Mouse (Mus musculus): Measurements from ENCODE around the gene Ibtk. TPM values are rescaled to one million over a fixed set of nuclear protein-coding genes. Genes with fewer than 3 reads are reported as not detected.

The Ibtk gene
- total RNA-seq, 2 experiments from 2014 or later: 22.3 to 24.2 TPM

DNA sequence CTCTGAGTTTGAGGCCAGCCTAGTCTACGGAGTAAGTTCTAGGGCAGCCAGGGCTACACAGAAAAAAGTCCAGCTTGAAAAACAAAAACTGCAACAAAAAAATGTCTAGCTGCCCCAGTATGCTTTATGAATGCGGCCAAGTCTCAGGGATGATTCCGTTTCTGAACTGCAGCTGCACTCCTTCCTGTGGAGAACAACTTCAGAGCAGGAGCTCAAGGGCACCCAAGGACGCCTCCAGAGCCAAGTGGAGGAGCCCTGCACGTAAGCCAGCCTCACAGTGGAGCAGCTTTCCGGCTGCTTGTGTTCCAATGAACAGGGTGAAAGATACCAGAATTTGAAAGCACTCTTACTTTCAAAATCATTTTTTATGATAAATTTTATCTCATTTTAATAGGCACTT is 41.8 kb downstream of the Ibtk start:
- DNase-seq (ENCODE audit: low spot score in 2 of 2): no peak

DNA sequence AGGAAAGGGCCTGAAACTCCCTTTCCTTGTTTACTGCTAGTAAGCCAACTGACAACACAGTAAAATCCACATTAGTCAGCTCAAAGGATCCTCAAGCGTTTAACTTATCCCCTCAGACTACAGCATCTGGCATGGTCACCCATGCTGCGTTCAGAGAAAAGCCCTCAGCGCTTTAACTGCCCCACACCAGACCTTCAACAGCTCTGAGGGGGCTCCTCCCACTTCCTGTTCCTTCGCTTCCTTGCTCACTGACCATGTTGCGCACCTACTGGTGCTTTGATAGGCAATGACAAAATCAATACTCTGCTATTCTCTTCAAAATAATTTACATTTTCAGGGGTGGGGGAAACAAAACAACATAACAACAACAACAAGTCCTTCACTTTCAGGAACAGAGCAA is 47.2 kb downstream of the Ibtk start:
- DNase-seq (ENCODE audit: low spot score in 2 of 2): no peak

DNA sequence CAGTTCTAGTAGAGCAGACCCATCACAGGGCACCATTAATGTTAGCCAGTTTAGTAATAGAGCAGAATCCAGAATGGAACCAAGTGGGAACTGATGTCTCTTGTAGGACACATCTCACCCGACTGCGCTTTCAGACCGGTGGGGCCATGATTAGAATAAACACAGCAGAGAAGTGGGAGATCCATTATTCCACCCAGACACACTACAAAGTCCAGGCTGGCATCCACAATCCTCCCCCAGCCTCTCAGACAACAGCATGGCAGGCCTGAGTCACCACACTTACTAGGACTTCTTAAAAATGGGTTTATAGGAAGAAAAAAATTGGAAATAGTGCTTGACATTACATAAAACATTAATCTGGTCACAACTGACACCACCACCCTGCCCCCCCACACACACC is 53.5 kb downstream of the Ibtk start:
- DNase-seq (ENCODE audit: low spot score in 2 of 2): no peak

DNA sequence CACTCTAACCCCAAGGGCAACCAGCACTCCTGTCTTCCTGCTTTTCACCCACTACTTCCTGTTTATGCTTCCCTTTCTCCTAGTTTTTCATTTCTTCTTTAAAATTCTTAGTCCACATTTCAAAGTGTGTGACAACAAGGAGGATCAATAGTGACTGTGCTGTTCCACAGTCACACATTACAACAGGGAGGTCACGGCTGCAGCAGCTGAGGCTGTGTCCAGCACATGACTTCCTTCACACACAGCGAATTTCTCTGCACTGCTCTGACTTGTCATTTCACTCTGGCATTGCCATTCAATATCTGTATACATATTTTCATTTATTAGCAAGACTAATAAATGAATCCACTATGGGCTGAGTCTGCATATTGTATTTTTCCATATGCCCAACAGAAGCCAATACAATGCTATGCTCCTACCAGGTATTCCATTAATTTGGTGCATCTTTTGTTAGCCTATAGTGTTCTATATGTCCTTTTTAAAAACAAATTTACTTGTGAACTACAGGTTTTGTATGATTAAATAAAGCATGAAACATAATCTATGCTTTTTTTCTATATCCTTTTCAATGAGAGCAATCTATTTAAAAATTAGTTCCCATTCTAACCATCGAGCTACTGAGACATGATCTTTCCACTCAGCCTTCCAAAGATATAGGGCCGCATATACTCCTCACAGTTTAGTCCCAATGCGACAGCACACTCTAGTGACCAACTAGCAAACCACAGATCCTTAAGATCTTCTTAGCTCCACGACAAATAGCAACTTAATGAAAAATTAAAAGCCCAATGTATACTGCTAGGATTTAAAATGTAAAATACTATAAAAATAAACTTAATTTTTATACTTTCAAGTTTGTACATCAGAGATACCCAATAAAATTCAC is 55.7 kb downstream of the Ibtk start:
- no peak for DNase-seq (ENCODE audit: low spot score in 2 of 2)

DNA sequence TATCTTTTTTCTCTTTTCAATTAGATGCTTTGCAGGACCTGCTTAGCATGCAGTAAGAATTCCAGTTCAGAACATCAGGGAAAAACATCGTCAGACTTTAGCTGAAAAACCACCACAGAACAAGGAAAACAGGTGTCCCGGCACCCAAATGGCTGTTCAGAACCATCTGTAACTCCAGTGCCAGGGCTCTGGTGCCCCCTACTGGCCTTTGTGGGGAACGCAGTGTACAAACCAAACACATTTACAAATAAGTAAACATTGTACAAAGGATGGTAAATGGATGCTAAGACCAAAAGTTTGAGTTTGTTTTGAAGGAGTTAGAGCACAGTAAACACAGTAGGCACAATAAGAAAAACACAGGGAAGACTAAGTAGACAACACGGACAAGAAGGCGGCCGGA is 64.1 kb downstream of the Ibtk start:
- DNase-seq (ENCODE audit: low spot score in 2 of 2): no peak

DNA sequence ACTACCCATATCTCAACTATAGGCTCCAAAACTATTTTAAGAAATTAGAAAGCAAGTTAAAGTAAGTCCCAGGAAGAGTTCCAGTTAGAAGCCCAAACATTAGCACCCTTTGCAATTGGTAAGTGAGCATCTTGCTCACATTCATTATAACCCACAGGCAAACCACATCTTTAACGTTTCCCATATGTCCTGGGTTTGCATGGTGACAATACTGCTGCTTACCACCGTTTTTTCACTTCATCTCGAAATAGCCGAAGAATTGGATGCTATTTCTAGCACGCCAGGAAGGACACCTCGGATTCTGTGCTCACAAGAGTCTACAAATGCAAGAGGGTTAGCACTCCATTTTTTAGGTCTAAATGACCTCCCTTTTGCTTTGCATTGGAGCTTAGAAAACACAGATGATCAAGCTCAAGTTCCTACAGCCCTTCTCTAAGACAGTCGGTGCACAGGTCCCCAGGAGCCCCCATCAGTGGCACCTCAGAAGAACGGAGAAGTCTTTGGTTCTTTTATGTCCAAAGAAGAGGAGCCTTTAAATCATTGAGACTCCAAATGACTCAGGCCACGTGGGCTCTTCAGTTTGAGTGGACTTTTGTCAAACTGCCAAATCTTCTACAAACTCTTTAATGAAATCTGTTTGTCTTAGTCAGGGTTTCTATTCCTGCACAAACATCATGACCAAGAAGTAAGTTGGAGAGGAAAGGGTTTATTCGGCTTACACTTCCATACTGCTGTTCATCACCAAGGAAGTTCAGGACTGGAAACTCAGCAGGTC is 73.8 kb downstream of the Ibtk start:
- no peak for DNase-seq (ENCODE audit: low spot score in 2 of 2)

DNA sequence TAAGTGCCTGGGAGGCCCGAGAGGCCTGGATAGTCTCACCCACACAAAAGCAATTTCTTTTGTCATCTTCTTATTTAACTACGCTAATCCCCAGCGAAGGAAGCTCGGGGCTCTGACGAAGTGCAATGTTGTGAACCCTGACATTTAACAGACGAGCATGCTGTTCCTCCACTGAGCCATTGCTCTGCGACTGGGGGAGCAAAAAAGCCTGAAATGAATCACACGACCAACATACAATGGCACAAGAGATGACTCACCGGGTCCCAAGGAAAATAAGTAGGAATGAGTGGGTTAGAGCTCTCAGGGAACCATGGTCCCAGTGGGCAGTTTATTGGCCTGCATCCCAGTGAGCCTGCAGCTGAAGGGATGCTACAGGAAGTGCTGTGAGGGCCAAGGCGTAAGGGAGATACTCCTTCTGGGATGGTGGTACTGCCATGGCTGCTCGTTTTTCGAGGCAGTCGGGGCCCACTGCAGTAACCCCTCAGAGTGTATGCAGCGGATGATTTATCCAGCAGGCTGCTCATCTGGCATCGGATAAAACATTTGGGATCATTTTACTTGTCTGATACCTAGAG is 75.1 kb downstream of the Ibtk start:
- DNase-seq (ENCODE audit: low spot score in 2 of 2): no peak

DNA sequence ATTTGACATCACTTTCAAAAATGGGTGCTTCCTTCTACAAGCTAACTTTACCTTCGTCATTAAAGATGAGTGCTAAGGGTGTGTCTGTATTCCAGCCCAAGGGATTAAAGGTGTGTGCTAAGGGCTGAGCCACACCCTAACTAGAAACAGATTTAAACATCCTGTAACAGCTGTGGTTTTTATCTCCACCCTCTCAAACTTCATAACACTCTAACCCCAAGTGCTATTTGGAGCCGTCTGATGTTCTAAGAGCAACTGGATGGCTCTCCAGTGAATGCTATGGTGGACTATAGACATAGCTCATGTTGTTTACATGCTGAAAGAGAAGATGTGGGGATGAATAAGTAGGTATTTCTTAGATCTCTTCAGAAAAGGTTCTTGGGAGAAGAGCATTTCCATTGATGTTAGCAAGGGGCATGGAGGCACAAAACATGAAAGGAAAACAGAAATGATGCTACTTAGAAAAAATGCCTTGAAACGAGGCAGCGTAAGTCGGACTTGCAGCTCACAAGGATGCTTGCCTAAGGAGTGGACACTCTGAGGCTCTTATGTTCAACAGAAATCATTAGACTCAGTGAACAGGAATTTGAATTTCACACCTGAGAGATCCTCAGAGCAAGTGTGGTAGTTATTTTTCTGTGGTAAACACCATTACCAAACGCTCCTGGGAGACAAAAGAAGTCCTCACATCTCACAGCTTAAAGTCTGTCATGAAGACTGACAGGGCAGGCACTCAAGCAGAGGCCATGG is 77.4 kb downstream of the Ibtk start:
- no peak for DNase-seq (ENCODE audit: low spot score in 2 of 2)

DNA sequence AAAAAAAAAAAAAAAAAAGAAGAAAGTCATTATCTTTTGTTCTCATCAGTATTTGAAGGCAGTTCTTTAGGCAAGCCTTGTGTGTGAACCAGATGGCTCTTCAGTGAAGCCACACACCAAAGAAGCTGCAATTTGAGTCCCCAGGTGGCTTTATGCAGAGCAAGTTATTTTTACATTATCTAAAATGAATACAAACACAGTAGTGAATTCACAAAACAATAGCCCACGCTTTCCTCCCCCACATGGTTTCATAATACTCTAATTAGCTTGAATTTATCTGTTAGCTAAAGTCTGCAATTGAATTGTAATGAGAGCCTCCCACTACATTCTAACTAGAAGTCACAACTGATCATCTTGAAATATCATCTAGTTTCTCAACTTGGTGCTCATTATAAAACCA is 84.8 kb downstream of the Ibtk start:
- DNase-seq (ENCODE audit: low spot score in 2 of 2): no peak

DNA sequence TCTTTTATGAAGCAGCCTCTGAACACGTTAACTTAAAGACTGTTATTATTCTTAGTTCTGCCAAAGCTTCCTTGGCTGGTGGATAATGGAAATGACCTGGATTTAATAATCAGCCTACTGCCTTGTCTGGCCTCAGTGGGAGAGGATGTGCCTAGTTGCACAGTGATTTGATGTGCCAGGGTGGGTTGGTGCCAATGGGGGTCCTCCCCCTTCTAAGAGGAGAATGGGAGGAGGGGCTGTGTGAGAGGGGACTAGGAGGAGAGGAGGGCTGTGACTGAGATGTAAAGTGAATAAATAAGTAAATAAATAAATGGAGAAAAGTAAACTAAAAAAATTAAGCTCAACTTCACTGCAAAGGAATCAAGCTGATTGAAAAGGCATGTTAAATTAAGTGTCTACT is 85.3 kb downstream of the Ibtk start:
- no peak for DNase-seq (ENCODE audit: low spot score in 2 of 2)

DNA sequence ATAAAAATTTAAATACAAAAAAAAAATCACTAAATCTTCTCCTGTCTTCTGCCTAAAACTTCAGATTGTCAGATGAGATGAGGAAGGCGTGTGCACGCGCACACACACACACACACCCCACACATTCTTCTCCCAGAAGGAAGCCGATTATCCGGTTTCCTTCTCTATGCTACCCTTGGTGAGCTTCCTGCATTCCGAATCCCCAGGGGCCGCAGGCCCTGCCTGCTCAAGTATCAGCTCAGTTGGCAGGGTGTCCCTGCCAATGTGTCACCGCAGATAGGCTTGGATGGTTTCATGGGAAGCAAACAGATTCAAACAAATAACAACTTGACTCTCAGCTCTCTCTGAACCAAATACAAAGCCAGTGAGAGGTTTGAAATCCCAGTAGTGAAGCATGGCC is 86.0 kb downstream of the Ibtk start:
- DNase-seq (ENCODE audit: low spot score in 2 of 2): no peak

DNA sequence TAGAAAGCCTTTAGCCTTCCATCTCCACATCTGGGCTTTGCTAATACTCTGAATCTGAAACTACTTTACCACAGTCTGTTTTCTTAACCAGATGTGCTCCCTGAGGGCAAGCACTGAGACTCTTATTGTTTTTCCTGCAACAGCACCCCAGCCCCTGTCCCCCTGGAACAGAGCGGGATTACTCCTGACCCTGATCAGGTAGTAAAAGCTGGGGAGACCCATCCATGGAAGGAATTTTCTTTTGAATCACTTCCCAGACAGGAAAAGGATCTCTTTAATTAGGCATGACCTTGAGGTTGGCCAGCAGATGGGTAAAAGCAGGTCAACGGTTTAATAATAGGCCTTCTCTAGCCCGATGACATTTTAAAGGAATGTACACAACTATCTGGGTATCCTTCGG is 95.7 kb downstream of the Ibtk start:
- no peak for DNase-seq (ENCODE audit: low spot score in 2 of 2)

DNA sequence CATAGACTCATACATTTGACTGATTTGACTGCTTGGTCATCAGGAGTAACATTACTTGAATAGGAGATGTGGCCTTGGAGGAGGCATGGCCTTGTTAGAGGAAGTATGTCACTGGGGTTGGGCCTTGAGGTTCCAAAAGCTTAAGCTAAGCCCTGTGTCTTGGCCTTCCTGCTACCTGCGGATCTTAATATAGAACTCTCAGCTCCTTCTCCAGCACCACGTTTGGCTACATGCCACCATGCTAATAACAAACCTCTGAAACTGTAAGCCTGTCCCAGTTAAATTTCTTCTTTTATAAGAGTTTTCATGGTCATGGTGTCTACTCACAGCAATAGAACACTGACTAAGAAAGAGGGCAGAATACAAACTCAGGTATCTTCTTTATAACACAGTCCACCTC is 110.9 kb downstream of the Ibtk start:
- DNase-seq (ENCODE audit: low spot score in 2 of 2): no peak

Other genes with a start within 250 kb of the Ibtk start
- gene Tpbg, start 93.0 kb upstream of the Ibtk start, total RNA-seq (2021): 10 to 100 TPM; 14.0 to 18.4 TPM